Mouse (Mus musculus) cerebellum, adult 9-11 months (tissue): Measurements from ENCODE around the gene Prn.

ENCODE experiments used
- DNase-seq: peaks from one replicate; pipeline ENCODE4 v3.0.0; 2022

Gene Prn

GRCm38 (mm10) chr2:131907311-131907710, 2.4 kb upstream of the Prn start:
- no peak for DNase-seq

- DNase-seq, result no peak
Observed at GRCm38 (mm10) chr2:131908351-131908861, 1.4 kb upstream of the Prn start.

- DNase-seq, result peak; percentile 56
Observed at GRCm38 (mm10) chr2:131908906-131909305, 851 bp upstream of the Prn start.

GRCm38 (mm10) chr2:131910847-131911246, 1.1 kb downstream of the Prn start:
- no peak for DNase-seq

GRCm38 (mm10) chr2:131911341-131911740, 1.6 kb downstream of the Prn start:
- peak; percentile 83 for DNase-seq

- no peak for DNase-seq
Observed at GRCm38 (mm10) chr2:131912526-131913258, 2.9 kb downstream of the Prn start.

GRCm38 (mm10) chr2:131932275-131932902, 22.6 kb downstream of the Prn start:
- no peak for DNase-seq

GRCm38 (mm10) chr2:131933013-131933412, 23.3 kb downstream of the Prn start:
- no peak for DNase-seq

GRCm38 (mm10) chr2:131933598-131933997, 23.8 kb downstream of the Prn start:
- no peak for DNase-seq

GRCm38 (mm10) chr2:131934243-131934642, 24.5 kb downstream of the Prn start:
- DNase-seq, result no peak

- DNase-seq, result no peak
Observed at GRCm38 (mm10) chr2:131935390-131936105, 25.8 kb downstream of the Prn start.

- no peak for DNase-seq
Observed at GRCm38 (mm10) chr2:131936410-131936809, 26.7 kb downstream of the Prn start.

GRCm38 (mm10) chr2:131939404-131940111, 29.8 kb downstream of the Prn start:
- peak; percentile 54 for DNase-seq

GRCm38 (mm10) chr2:131940506-131940905, 30.7 kb downstream of the Prn start:
- no peak for DNase-seq

- no peak for DNase-seq
Observed at GRCm38 (mm10) chr2:131941501-131941900, 31.7 kb downstream of the Prn start.

- no peak for DNase-seq
Observed at GRCm38 (mm10) chr2:131944370-131944769, 34.6 kb downstream of the Prn start.

- no peak for DNase-seq
Observed at GRCm38 (mm10) chr2:131945225-131945624, 35.5 kb downstream of the Prn start.

- DNase-seq, result no peak
Observed at GRCm38 (mm10) chr2:131945765-131946164, 36.0 kb downstream of the Prn start.

GRCm38 (mm10) chr2:131946351-131946750, 36.6 kb downstream of the Prn start:
- no peak for DNase-seq

GRCm38 (mm10) chr2:131948156-131948555, 38.4 kb downstream of the Prn start:
- no peak for DNase-seq

GRCm38 (mm10) chr2:131948916-131949639, 39.3 kb downstream of the Prn start:
- no peak for DNase-seq
